Mouse (Mus musculus) midbrain, embryonic 16.5 days (tissue): ENCODE results near the gene Preb. TPM values are rescaled to one million over a fixed set of nuclear protein-coding genes. Genes with fewer than 3 reads are reported as not detected.

Experiments
- ATAC-seq: fragments of 200-750 bp; cut with Nextera tagmentation; 2 replicates; pipeline ENCODE4 v1.8.0; 2017; ENCODE audit warnings: moderate TSS enrichment
- H3K27ac ChIP-seq: fragments of 300-500 bp; sonication (generic); 2 replicates; pipeline ENCODE4 v1.5.1; 2014; ENCODE audit warnings: mild to moderate bottlenecking, low read length, mixed read lengths
- H3K27me3 ChIP-seq: fragments of 300-500 bp; sonication (generic); 2 replicates; pipeline ENCODE4 v1.6.1; 2014; ENCODE audit warnings: low read depth, low read length, mixed read lengths; ENCODE audit not compliant: control insufficient read depth, insufficient read depth
- H3K36me3 ChIP-seq: fragments of 300-500 bp; sonication (generic); 2 replicates; pipeline ENCODE4 v1.6.1; 2014; ENCODE audit warnings: mild to moderate bottlenecking, low read length, moderate library complexity, mixed read lengths; ENCODE audit not compliant: control insufficient read depth, insufficient read depth
- H3K4me1 ChIP-seq: fragments of 300-500 bp; sonication (generic); 2 replicates; pipeline ENCODE4 v1.6.1; 2014; ENCODE audit warnings: mild to moderate bottlenecking, low read length, mixed read lengths; ENCODE audit not compliant: control insufficient read depth, insufficient read depth
- H3K4me2 ChIP-seq: fragments of 300-500 bp; sonication (generic); 2 replicates; pipeline ENCODE4 v1.6.1; 2014; ENCODE audit warnings: mild to moderate bottlenecking, low read length, mixed read lengths
- H3K4me3 ChIP-seq: fragments of 300-500 bp; sonication (generic); 2 replicates; pipeline ENCODE4 v1.5.1; 2014; ENCODE audit warnings: low read depth, mild to moderate bottlenecking, low read length, moderate library complexity, mixed read lengths
- H3K9ac ChIP-seq: fragments of 300-500 bp; sonication (generic); 2 replicates; pipeline ENCODE4 v1.6.1; 2014; ENCODE audit warnings: low read depth, low read length, mixed read lengths
- H3K9me3 ChIP-seq: fragments of 300-500 bp; sonication (generic); replicated peaks from 2 replicates; pipeline ENCODE4 v1.6.1; 2014; ENCODE audit warnings: mild to moderate bottlenecking, low read length, mixed read lengths; ENCODE audit not compliant: control insufficient read depth, poor library complexity, severe bottlenecking
- WGBS: fragments of 180-500 bp; shearing (Covaris S2); extraction: QIAGEN DNeasy Blood & Tissue Kit; methylation state at CpG from one replicate; pipeline ENCODE4 v1.1.7; 2014; 5-methylcytosine and 5-hydroxymethylcytosine counted together
- polyA plus RNA-seq: library from polyadenylated mRNA; unstranded; fragments of >200 nt; fragmentation: Nextera tagmentation; extraction: Ambion mirVana; gene quantifications from 2 replicates; pipeline ENCODE4 v1.2.1, GENCODE M21; 2015

Preb gene
- polyA plus RNA-seq, 1 experiment from 2014 or later: 102 TPM

DNA sequence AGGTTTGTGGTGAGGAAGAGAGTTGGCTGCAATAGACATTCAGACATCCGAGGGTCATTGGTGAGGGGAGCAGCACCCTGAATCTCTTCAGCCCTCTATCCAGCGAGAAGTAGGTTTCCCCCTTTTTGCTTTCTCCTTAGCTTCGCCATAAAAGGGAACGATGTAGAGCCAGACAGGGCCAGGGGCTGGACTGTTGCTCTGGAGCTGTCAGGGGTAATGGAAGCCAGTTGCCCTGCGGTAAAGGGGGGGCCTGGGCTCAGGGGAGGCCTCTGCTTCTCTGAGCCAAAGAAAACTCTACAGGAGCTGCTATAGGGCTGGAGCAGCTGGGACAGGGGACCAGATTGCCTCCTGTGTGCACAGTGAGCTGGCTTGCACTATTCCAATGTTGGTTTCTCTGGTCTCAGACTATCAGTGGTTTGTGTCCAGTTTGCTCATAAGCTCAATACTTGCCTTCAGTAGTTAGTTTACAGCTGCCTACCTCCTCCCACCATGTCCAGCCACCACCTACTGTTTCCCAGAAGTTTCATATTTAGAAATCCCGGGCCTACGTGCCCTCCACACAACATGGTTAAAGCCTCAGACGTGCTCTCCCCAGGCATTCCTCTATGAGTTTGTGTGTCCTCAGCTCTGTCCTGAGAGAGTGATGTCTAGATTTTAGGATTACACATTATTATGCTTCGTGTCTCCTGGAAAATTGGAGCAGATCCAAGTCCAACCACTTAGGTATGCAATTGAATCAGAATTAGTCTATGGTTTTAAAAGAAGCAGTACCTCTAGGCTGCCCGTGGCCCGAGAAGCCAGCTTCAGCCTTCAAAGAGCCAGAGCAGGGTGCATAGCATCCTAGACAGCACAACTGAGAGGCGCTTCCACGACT is 51.5 kb downstream of the Preb start:
- H3K4me1 ChIP-seq: peaks cover 20% of the 10 kb centered on the region
- H3K27me3 ChIP-seq: no peaks in the 10 kb centered on the region
- no peaks in the 10 kb centered on the region for H3K9me3 ChIP-seq
- H3K4me2 ChIP-seq: peak overlapping the region; percentile 95
- peaks cover 8% of the 10 kb centered on the region for H3K36me3 ChIP-seq
- 57% methylated on average over 13 of the region's 13 CpGs for WGBS
- peak overlapping the region; percentile 89; the same call in 1 of the 2 replicates for H3K9ac ChIP-seq
- ATAC-seq: peak; percentile 8; the same call in 1 of the 2 replicates
- H3K27ac ChIP-seq: peak overlapping the region; percentile 83
- peak overlapping the region; percentile 71 for H3K4me3 ChIP-seq

DNA sequence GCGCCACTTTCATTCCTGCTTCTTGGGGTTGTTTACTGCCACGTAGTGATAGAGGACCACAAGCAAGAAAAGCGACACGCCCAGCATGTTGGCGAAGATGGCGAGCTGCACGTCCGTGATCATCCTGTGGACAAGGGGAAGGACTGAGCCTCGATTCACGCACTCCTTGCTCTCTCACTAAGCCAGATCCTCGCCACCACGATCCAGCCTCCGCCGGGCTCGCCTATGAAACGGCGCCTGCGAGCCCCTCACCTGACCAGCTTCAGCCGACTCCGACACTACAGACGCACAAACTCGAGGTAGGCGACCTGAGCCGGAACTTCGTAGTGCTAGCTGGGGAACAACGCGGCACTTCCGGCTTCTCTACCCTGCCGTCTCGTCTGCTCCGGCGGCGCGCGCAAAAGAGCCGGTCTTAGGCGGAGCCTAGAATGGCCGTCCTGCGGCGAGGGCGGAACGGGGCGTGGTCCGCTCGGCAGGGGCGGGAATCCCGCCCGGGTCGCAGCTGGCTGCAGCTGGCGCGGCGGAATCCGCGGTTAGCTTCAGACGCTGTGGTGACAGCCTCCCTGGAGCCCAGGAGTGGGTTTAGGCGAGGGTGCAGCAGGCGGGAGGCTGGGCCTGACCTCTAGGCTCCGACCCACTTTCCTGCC is 52.6 kb downstream of the Preb start, which contains the start of gene Ost4:
Gene Ost4, minus strand, starts transcription at position 376 of the 647 bp plus-strand sequence.
- H3K4me1 ChIP-seq: peaks cover 20% of the 10 kb centered on the region
- H3K9ac ChIP-seq: peak within 1 kb of the TSS; percentile 89
- H3K4me2 ChIP-seq: peak within 1 kb of the TSS; percentile 95
- H3K4me3 ChIP-seq: peak within 1 kb of the TSS; percentile 71
- peak; percentile 97 for ATAC-seq
- H3K9me3 ChIP-seq: no peaks in the 10 kb centered on the region
- peak within 1 kb of the TSS; percentile 83 for H3K27ac ChIP-seq
- H3K27me3 ChIP-seq: no peaks in the 10 kb centered on the region
- WGBS: under 1% methylated on average over 57 of the region's 58 CpGs
- peaks cover 13% of the 10 kb centered on the region for H3K36me3 ChIP-seq

DNA sequence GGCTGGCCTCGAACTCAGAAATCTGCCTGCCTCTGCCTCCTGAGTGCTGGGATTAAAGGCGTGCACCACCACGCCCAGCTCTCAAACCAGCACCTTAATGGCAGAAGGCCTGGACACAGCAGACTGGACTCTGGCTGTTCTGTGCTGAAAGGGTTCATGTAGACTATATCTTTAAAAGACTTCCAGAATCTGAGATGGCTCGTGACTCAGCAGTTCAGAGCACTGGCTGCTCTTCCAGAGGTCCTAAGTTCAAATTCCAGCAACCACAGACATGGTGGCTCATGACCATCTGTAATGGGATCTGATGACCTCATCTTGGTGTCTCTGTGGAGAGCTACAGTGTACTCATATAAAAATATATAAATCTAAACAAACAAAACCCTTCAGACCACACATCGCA is 58.3 kb downstream of the Preb start:
- Histone ChIP-seq H3K27me3 (no peaks in the 10 kb centered on the region), H3K9me3 (no peaks in the 10 kb centered on the region), H3K27ac (no peak overlapping the region), H3K4me2 (no peak overlapping the region), H3K4me3 (no peak overlapping the region), H3K36me3 (peaks cover 20% of the 10 kb centered on the region), H3K4me1 (peaks cover 13% of the 10 kb centered on the region), H3K9ac (no peak overlapping the region)
- no peak for ATAC-seq
- 96% methylated on average over 5 of the region's 5 CpGs for WGBS

Other genes starting within 250 kb of the Preb start
- gene Dpysl5, start 248.8 kb downstream of the Preb start, polyA plus RNA-seq: 284 and 306 TPM in 2 replicates
- gene Mapre3, start 145.7 kb downstream of the Preb start, polyA plus RNA-seq: 162 and 172 TPM in 2 replicates
- gene Tmem214, start 92.3 kb downstream of the Preb start, polyA plus RNA-seq: 67.5 and 69.7 TPM in 2 replicates
- 24.1 and 24.5 TPM in 2 replicates for gene Agbl5, start 71.7 kb downstream of the Preb start, polyA plus RNA-seq
- 202 and 215 TPM in 2 replicates for gene Ost4, start 52.6 kb downstream of the Preb start, polyA plus RNA-seq
- 11.7 and 12.3 TPM in 2 replicates for gene Emilin1, start 47.0 kb downstream of the Preb start, polyA plus RNA-seq
- gene Khk, start 38.9 kb downstream of the Preb start, polyA plus RNA-seq: 9.6 and 9.9 TPM in 2 replicates
- 68.2 and 86.8 TPM in 2 replicates for gene Cgref1, start 14.8 kb downstream of the Preb start, polyA plus RNA-seq
- not detected in 2 replicates for gene Tcf23, start 8.3 kb upstream of the Preb start, polyA plus RNA-seq
- 171 and 182 TPM in 2 replicates for gene Atraid, start 88.0 kb upstream of the Preb start, polyA plus RNA-seq
- 29.4 and 30.3 TPM in 2 replicates for gene Slc5a6, start 88.6 kb upstream of the Preb start, polyA plus RNA-seq
- 14.5 and 14.8 TPM in 2 replicates for gene Cad, start 94.4 kb upstream of the Preb start, polyA plus RNA-seq
- gene Dnajc5g, start 145.9 kb upstream of the Preb start, polyA plus RNA-seq: not detected in 2 replicates
- 15.6 and 18.0 TPM in 2 replicates for gene Slc30a3, start 147.9 kb upstream of the Preb start, polyA plus RNA-seq
- gene Trim54, start 156.4 kb upstream of the Preb start, polyA plus RNA-seq: not detected in 2 replicates
- gene Ucn, start 178.5 kb upstream of the Preb start, polyA plus RNA-seq: not detected in 2 replicates
- 48.1 and 54.2 TPM in 2 replicates for gene Mpv17, start 193.9 kb upstream of the Preb start, polyA plus RNA-seq
- 1.9 and 2.8 TPM in 2 replicates for gene Gm29609, start 219.6 kb upstream of the Preb start, polyA plus RNA-seq
- gene Gtf3c2, start 219.8 kb upstream of the Preb start, polyA plus RNA-seq: 61.7 and 63.6 TPM in 2 replicates
- 117 and 125 TPM in 2 replicates for gene Snx17, start 232.9 kb upstream of the Preb start, polyA plus RNA-seq
- gene Eif2b4, start 233.1 kb upstream of the Preb start, polyA plus RNA-seq: 81.5 and 93.8 TPM in 2 replicates
- gene Zfp513, start 241.9 kb upstream of the Preb start, polyA plus RNA-seq: 12.6 and 14.3 TPM in 2 replicates